Mouse (Mus musculus): Measurements from ENCODE around the gene Slc26a1. TPM values are rescaled to one million over a fixed set of nuclear protein-coding genes. Genes with fewer than 3 reads are reported as not detected.
A peak's percentile ranks its signal among the peaks of the same experiment; 100 is the strongest.
"Not testable (repeated sequence)": the region's sequence is repeated elsewhere in the genome, so short reads cannot be mapped to it uniquely, and the experiment has no call there.

The Slc26a1 gene
- polyA plus RNA-seq, 2 experiments from 2014 or later: 0.31 TPM; not detected in 1

DNA sequence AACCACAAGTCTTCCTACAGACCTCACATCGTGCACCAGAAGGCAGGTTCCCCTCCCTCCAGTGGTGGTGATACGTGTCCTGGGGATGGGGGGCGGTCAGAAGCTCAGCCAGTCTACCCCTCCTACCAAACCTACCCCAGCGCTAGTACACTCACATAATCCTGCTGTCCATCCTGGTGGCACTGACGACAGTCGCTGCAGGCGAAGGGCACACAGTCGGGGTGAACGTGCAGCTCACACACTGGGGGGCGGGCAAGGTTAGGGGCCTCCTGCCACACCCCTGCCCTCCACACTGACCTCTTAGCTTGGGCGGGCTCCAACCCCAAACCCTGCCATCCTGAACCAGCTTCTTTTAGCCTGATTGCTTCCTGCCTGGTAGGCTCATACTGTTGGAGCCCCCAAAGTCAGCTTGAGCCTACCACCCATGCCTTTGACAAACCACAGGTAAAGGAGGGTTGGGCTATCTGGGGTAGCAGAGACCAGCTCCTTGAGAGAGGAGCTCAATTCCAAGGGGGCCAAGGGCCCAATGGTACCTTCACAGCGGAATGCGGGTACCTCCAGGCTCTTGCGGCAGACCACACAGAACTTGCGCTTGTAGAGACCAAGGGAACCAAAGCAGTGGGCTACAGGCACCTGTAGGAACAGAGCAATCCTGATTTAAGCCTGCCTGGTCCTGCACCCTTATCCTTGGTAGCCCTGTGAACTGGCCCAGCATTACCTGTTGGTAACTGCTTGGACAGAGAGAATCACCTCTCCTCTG is 19.3 kb downstream of the Slc26a1 start:
- no peak for ATAC-seq

DNA sequence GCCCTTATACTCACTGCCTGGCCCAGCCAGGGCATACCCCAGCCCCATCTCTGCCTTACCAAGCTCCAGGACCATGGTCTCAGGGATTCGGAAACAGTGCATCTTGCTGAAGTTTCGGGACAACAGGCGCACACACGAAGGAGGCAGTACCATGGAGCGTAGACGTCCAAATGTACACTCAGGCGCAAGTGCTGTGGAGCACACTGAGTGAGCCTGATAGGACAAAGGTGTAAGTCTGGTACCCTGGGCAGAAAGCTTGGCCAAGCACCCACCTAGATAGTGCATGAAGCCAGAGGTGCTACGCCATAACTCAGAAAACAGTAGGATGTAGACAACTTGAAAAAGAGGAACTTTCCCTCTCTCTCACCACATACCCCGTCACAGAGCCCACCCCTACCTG is 20.0 kb downstream of the Slc26a1 start:
- ATAC-seq: no peak

DNA sequence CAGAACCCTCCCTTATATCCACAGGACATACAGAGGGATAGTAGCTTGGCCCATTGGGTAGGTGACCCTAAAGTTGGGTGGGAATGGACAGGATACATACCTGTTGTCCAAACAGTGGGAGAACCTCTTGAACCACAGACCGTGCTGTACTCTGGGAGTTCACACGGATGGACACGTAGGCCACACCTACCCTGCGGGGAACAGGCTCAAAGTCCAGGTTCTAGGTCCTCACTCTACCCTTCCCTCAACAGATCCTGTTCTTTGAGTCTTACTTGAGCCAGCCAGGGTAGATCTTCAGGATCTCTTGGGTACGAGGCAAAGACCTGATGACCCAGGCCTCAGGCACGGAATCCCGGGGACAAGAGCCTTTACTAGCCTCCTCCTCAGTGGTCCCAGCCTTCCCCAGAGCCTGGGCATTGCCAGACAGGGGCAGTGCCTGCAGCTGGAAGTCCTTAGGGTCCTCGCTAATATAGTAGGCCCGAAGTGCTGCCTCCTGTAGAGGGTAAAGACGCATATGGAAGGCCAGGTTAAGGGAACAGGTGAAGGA is 20.9 kb downstream of the Slc26a1 start:
- ATAC-seq: no peak

DNA sequence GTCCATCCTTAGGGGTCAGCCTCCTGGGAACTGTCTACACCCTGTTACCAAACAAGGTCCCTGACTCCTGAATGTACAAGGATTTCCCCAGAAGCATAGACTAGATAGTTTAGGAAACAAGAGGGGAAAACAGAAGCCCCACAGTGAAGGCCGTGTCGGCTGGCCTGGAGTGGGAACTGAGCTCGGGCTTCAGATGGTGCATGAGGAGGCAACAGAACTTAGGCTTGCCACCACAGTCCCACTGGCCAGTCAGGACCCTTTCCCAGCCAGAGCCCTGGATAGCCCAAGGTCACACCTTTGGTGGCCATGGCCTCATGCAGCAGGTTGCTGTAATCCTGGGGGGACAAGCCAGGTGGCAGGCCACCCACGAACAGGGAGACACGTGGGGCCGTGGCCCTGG is 22.0 kb downstream of the Slc26a1 start:
- no peak for ATAC-seq

DNA sequence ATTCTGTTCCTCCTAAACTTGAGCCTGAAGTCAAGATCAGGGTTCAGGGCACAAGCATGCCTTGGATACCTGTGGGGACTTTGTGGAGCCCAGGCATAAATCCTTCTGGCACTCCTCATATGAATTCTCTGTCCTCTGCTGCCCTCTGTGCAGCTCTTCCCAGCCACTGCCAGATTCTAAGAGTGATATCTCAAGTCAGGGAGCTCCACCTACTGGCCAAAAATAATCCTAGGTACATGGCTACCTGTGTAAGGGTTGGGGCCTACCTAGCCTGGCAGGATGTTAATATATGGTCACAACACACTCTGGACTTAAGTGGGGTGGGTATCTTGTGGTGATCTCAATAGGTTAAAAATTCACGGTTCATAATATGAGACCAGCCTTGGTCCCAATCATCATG is 23.5 kb downstream of the Slc26a1 start:
- peak; percentile 85 for ATAC-seq

DNA sequence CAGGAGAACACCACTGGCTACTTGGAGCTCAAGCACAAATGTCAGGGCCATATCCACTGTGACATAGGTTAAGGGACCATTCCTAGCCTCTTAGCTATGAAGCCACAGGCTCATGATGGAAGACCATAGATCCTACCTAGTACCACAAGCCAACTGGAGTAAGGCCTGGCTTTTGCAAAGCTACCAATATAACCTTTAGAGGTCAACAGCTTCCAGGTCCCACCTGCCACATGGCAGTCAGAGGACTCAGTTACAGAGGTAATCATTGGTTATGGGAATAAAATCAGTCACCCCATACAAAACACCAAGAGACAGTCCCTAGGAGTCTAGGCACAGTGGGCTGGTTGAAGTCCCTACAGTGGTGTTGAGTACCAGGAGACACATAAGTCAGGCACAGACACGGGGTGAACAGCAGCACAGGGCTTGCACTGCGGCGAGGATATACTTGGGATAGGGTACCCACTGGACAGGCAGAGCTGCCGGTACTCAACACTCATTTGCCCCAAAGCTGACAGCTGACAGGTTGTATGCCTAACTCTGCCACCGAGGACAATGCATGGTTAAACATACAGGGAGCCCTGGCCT is 24.1 kb downstream of the Slc26a1 start:
- no peak for ATAC-seq

DNA sequence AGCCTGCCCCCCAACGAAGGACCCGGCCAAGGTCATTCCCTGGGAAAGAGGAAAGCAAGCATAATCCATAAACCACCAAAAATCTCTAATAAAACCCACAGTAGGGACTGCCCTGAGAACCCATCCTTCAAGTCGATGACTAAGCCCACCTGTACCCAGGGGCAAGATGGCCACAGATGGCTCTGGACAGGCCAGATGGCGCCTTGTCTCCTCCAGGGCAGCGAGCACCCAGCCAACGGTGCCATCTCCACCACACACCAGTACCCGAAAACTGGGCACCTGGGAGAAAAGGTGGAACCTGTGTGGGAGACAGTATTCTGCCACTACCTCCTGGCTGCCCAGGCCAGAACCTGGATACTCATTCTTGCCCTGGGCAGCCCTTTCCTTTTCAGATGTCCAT is 25.0 kb downstream of the Slc26a1 start:
- no peak for ATAC-seq

DNA sequence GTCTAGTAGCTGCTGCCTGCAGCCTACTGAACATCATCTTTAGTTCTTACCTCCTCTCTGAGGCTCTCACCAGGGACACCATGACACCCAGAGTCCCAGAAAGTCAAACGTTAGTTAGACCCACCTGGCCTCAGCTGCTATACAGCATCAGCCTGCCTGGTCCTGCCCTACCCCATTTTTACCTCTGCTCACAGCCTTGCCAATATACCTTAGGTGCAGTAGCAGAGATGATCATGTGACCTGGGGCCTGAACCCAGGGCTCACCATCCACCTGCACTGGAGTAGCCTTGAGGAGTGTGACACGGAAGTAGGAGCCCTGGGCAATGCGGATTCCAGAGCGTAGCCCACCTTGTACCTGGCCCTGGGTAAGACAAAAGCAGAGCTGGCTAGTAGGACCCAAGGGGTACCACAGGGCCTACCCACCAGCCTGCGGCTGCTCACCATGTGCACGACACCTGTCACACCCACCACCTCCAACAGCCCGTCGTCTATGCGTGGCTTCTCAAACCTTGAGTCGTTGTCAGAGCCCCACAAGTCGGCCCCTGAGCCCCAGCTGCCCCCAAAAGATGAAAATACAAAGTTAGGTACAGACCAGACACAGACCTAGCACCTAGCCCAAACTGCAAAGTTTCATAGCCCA is 26.3 kb downstream of the Slc26a1 start:
- ATAC-seq: no peak

DNA sequence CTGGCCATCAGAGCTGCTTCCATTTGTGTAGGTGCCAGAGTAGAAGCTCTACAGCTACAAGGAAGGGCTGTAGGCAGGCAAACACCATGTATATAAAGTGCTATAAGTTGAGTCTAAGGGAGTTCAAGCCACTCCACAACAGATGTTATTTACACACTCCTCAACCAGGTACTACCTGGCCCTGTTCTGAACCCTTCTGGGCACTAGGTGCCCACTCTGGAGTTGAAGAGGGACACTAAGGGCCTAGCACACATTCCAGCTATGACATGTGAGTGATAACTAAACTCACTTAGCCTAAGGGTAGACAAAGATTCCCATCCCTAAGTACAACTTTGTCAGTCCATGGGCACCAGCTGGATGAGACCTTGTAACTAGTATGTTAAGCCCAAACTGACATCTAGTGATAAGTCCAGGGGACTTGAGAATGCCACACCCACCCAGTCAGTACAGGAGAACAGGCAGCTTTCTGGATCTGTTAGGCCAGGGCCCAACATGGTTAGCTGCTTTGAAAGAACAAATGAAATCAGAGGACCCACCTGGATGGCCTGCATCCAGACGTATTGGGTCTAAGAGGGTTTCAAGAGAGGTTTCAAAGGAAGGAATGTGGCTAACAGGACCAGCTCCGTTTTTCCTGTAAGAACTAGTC is 27.4 kb downstream of the Slc26a1 start:
- ATAC-seq: no peak

DNA sequence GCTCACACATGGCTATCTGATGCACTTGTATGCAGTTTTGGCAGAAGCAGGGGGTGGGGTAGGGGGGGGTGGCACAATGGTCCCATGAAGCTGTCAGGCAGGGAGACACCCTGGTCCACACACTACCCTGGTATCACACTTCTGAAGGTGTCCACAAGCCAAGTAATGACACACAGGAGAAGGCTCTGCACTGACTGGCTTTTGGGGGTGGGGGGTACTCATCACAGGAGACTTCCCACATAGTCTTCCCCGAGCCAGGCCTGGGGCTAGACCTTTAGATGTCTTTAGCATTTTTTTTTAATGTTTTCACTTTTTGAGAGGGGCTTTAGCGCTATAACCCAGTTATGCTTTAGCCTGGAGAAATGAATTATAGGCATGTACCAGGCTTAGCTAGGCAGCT is 28.1 kb downstream of the Slc26a1 start:
- ATAC-seq: no peak

DNA sequence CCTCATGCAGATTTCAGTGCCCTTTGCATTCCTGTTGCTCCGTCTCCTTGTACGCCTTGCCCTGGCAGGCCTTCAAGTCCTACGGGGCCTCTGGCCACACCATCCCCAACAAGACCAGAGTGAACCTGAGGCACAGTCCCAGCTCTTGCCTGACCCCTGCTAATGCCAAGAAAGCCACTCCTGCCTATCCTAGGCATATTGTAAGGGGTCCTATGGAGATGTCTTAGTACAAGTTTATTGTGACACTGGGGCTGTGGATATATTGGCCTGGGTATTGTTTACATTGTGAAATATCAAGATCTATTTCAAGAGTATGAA is 29.1 kb downstream of the Slc26a1 start:
- ATAC-seq: no peak

DNA sequence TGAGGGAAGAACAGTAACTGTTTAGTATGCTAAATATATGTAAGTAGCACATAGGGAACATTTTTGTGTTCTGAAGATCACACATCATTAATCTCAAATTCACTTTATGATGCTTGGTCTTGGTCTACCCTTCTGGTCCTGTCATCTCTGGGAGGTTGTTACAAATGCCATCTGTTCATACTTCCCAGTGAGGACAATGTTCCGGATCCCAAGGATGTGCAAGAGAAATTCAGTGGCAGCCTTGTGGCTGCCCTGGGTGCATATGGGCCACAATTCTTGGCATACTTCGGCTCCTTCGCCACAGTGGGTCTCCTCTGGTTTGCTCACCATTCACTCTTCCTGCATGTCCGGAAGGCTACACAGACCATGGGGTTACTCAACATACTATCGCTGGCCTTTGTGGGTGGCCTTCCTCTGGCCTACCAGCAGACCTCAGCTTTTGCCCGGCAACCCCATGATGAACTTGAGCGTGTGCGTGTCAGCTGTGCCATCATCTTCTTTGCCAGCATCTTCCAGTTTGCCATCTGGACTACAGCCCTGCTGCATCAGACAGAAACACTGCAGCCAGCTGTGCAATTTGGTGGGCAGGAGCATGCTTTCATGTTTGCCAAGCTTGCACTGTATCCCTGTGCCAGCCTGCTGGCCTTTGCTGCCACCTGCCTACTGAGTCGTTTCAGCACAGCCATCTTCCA is 29.6 kb downstream of the Slc26a1 start:
- no peak for ATAC-seq

DNA sequence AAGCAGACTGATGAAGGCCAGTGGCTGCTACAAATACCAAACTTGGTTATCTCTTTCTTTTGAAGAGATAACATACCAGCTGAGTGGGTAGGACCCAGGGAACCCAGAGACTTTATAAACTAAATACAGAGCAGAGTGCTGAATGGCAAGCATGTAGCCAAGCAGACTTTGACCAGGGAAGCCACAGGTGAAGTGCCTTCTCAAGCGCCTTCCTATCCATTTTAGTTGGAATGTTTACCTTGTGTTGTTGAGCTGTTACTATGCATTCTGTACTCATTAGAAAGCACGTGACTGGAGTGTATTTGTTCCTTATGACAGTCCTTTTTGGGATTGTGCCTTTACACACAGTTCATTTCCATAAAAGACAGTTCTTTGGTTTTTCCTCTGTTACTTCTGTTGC is 31.7 kb downstream of the Slc26a1 start:
- ATAC-seq: no peak

DNA sequence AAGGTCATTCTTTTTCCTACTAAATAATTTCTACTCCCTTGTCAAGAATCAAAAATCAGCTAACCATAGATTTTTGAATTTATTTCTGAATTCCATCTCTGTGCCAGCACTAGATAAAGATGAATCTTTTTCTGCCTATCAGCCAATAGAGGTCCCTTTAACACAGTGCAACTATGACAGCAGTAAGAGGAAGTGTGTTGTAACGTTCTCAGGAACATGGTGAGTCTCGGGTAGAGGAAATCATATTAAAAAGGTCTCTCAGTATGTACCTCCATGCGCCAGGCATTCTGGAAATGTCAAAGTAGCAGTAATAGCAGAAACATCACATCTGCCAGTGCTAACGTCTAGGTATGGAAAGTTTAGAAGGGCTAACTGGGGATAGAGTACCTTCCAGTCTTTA is 39.2 kb downstream of the Slc26a1 start:
- ATAC-seq: no peak

DNA sequence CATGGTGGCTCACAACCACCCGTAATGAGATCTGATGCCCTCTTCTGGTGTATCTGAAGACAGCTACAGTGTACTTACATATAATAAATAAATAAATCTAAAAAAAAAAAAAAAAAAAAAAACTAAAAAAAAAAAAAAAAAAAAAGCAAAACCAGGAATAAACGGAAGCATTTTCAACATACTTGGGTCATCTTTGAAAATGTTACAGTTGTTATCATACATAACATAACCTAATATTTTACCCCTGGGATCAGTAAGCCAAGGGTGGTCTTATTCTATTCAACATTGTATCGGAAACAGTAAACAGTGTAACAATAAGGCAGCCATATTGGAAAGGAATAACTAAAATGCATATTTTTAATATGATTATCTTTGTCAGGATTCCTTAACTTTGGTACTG is 41.3 kb downstream of the Slc26a1 start:
- ATAC-seq: not testable (repeated sequence)

DNA sequence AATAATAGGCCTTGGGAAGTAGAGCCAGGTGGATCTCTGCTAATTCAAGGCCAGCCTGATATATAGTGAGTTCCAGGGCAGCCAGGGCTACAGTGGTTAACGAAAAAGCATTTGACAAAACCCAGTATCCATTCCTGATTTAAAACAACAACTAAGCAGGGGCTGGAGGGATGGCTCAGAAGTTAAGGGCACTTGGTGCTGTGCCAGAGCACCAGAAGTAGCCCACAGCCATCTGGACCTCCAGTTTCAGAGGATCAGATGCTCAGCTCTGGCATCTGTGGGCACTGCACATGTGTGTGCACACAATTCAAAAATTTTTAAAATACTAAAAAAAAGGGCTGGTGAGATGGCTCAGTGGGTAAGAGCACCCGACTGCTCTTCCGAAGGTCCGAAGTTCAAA is 41.7 kb downstream of the Slc26a1 start:
- ATAC-seq: no peak

DNA sequence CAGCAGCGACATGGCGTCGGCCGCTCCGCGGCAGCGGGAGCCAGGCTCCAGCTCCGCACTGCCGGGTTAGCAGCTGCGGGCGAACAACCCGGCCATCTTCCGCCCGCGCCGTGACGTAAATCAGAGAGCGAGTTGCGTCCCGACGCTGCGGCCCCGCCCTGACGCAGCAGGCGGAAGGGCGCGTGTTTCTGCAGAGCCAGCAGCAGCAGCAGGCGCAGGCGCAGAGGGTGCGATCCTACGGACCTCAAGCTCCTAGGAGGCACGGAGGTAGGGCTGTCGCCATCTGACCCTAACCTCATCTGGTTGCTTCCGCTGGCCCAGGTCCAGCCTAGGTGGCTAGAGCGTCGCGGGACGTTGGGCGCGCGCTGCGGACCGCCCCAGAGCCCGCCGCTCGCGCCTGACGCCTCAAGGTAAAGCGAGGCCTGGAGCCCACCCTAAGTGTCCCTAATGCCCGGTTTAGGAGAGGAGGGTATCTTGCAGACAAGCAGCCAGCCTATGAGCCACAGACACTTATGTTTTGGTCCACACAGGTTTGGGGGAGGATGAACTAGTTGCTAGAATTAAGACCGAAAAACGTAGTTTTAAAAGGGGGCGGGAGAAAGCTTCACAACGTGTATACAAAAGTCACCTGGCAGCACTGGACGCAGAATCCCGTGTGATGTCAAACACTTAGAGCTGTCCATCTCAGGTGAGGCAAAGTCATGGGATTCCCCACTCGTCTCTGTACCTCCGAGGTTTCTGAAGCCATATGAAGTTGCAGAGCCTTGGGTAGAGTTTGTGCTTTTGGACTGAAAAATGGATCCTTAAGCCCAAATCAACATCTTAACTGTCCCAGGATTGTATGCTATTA is 45.5 kb downstream of the Slc26a1 start, which contains the start of the genes Gak and Tmem175:
Gene Gak (minus strand): TSS at position 122 of the 850 bp plus-strand sequence.
Gene Tmem175 (plus strand): TSS at position 137 of the 850 bp plus-strand sequence.
- ATAC-seq: peak; percentile 97

DNA sequence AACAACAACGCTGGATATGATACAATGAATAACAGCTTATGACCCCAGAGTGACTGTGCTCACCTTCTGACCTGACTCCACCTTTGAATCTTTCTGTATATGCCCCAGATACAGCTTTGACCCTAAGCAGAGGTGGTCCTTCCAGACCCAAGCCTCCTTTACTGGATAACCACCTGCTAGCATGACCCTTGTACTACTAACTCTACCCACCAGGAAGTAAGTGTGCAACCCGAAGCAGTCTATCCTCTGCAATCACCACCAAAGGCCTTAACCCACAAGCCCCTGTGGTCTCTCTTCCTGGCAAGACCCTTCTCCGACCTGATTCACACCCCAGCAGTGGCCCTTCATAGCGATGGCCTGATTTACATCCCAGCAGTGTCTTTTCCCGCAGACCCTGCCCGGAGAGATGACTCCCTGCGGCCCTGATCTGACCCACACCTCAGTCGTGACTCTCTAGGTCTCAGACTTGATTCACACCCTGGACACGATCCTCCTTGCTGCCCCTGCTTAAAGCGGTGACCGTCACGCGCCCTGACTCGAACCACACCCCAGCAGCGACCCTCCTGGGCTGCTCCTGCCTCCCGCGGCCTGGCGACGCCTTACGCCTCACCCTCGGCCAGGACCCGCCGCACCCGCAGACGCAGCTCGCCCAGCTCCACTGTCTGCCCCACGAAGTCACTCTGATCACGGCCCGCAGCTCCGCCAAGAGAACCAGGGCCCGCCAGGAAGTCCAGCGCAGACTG is 46.3 kb downstream of the Slc26a1 start:
- peak; percentile 48 for ATAC-seq

DNA sequence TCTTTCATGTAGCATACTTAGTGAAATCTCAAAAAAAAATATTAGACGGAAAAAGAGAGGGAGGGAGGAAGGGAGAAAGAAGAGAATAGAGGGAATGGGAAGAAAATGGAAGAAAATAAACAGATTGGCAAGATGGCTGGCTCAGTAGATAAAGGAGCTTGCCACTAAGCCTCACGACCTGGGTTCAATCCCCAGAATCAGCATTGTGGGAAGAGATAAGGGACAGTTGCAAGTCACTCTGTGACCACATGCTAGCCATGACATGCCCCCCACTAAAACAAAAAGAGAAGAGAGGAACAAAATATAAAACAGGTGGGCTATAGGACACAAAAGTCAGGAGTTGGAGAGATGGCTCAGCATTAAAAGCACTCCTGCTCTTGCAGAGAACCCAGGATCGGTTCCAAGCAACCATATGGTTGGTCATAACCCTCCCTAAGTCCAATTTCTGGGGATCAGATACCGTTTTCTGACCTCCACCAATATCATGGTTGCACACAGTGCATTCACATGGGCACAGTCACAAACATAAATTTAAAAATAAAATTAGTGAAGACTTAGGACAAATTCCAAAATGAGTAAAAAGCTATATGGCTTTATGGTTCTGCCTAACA is 49.2 kb downstream of the Slc26a1 start:
- ATAC-seq: no peak

DNA sequence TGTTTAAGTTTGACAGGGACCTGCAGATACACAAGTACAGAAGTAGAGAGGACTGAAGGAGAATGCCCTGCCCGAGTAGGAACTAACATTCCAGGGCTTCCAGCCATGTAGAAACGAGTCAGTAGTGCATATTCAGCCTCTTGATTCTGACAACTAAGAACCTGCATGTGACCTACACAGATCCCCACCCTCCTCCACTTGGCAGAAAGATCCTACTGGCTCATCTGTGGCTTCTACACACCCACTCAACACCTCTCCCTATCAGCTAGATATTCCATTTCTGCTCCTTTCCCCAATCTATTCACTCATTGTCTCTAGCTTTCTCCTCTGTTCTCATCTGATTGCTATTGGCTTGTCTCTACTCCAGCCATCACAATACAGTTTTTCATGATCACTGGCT is 53.5 kb downstream of the Slc26a1 start:
- no peak for ATAC-seq

Measured in activated CD4-positive, CD25-positive, alpha-beta regulatory T cell, adult 4 months (primary cell).